Mouse (Mus musculus) kidney, postnatal 0 days (tissue): ENCODE results near the gene Hoxd8. TPM values are rescaled to one million over a fixed set of nuclear protein-coding genes. Genes with fewer than 3 reads are reported as not detected.

Experiments used
- ATAC-seq: fragments of 200-750 bp; cut with Nextera tagmentation; replicated peaks from 2 replicates; pipeline ENCODE4 v1.8.0; 2017; ENCODE audit warnings: low read depth, moderate number of reproducible peaks, moderate TSS enrichment, moderate library complexity; ENCODE audit not compliant: low FRiP score
- DNase-seq: peaks from one replicate; pipeline ENCODE4 v3.0.0-alpha.2; 2016; ENCODE audit warnings: low spot score
- H3K27ac ChIP-seq: fragments of 300-500 bp; sonication (generic); 2 replicates; pipeline ENCODE4 v1.5.1; 2014; ENCODE audit warnings: mild to moderate bottlenecking
- H3K27me3 ChIP-seq: fragments of 300-500 bp; sonication (generic); 2 replicates; pipeline ENCODE4 v1.6.1; 2014; ENCODE audit warnings: low read length, mixed read lengths; ENCODE audit not compliant: insufficient read depth
- H3K36me3 ChIP-seq: fragments of 300-500 bp; sonication (generic); 2 replicates; pipeline ENCODE4 v1.6.1; 2014; ENCODE audit warnings: low read length, mixed read lengths; ENCODE audit not compliant: insufficient read depth
- H3K4me1 ChIP-seq: fragments of 300-500 bp; sonication (generic); replicated peaks from 2 replicates; pipeline ENCODE4 v1.6.1; 2014; ENCODE audit warnings: antibody characterized with exemption, low read length, mixed read lengths; ENCODE audit not compliant: insufficient read depth
- H3K4me2 ChIP-seq: fragments of 300-500 bp; sonication (generic); 2 replicates; pipeline ENCODE4 v1.6.1; 2014; ENCODE audit warnings: mild to moderate bottlenecking, low read length, moderate library complexity, mixed read lengths
- H3K4me3 ChIP-seq: fragments of 300-500 bp; sonication (generic); replicated peaks from 2 replicates; pipeline ENCODE4 v1.5.1; 2014; ENCODE audit warnings: low read depth, low read length
- H3K9ac ChIP-seq: fragments of 300-500 bp; sonication (generic); 2 replicates; pipeline ENCODE4 v1.6.1; 2014; ENCODE audit warnings: low read depth, low read length
- H3K9me3 ChIP-seq: fragments of 300-500 bp; sonication (generic); replicated peaks from 2 replicates; pipeline ENCODE4 v1.6.1; 2016; ENCODE audit warnings: low read length, inconsistent platforms, mixed read lengths
- CTCF ChIP-seq: IDR thresholded peaks from 2 replicates; pipeline ENCODE4 v1.5.1; 2016; ENCODE audit warnings: antibody characterized with exemption, low read depth, mild to moderate bottlenecking, moderate library complexity
- WGBS: fragments of 180-500 bp; shearing (Covaris S2); extraction: QIAGEN DNeasy Blood & Tissue Kit; methylation state at CpG from one replicate; pipeline ENCODE4 v1.1.7; 2014; 5-methylcytosine and 5-hydroxymethylcytosine counted together
- polyA plus RNA-seq: library from polyadenylated mRNA; unstranded; fragments of >200 nt; fragmentation: Nextera tagmentation; extraction: Ambion mirVana; gene quantifications from 2 replicates; pipeline ENCODE4 v1.2.1, GENCODE M21; 2015

The Hoxd8 gene
- polyA plus RNA-seq, 1 experiment from 2014 or later, result 76.7 TPM

GRCm38 (mm10) chr2:74673835-74674425, 30.5 kb upstream of the Hoxd8 start:
- H3K4me1 ChIP-seq, result peaks cover 18% of the 10 kb centered on the region
- H3K4me3 ChIP-seq, result no peak overlapping the region
- no peak overlapping the region for H3K9ac ChIP-seq
- TF ChIP-seq CTCF, result no peak
- peaks cover 46% of the 10 kb centered on the region for H3K27me3 ChIP-seq
- no peak for DNase-seq
- WGBS, result 20% methylated on average over 24 of the region's 24 CpGs
- no peak overlapping the region for H3K4me2 ChIP-seq
- no peak overlapping the region for H3K27ac ChIP-seq
- H3K9me3 ChIP-seq, result no peaks in the 10 kb centered on the region
- H3K36me3 ChIP-seq, result no peaks in the 10 kb centered on the region
- ATAC-seq, result no peak

GRCm38 (mm10) chr2:74674881-74675665, 29.3 kb upstream of the Hoxd8 start, which contains the start of gene Hoxd12:
TSS of gene Hoxd12 (plus strand) at chr2:74675013.
- no peaks in the 10 kb centered on the region for H3K9me3 ChIP-seq
- no peak for DNase-seq
- H3K4me1 ChIP-seq, result peaks cover 18% of the 10 kb centered on the region
- peak; percentile 27; the same call in 1 of the 2 replicates for ATAC-seq
- H3K36me3 ChIP-seq, result no peaks in the 10 kb centered on the region
- H3K27ac ChIP-seq, result peak within 1 kb of the TSS; percentile 37; the same call in 1 of the 2 replicates
- WGBS, result 12% methylated on average over 47 of the region's 47 CpGs
- peaks cover 35% of the 10 kb centered on the region for H3K27me3 ChIP-seq
- no peak within 1 kb of the TSS for H3K9ac ChIP-seq
- H3K4me2 ChIP-seq, result peak within 1 kb of the TSS; percentile 45
- H3K4me3 ChIP-seq, result peak within 1 kb of the TSS; percentile 5
- no peak for TF ChIP-seq CTCF

- no peak for TF ChIP-seq CTCF
- 25% methylated on average over 24 of the region's 24 CpGs for WGBS
- Histone ChIP-seq H3K27ac (peak overlapping the region; percentile 37; the same call in 1 of the 2 replicates), H3K4me1 (peaks cover 18% of the 10 kb centered on the region), H3K36me3 (no peaks in the 10 kb centered on the region), H3K9me3 (no peaks in the 10 kb centered on the region), H3K4me2 (peak overlapping the region; percentile 45), H3K4me3 (no peak overlapping the region; the same call in 1 of the 2 replicates), H3K9ac (no peak overlapping the region), H3K27me3 (peaks cover 33% of the 10 kb centered on the region)
- DNase-seq (no peak), ATAC-seq (no peak)
These were observed 28.6 kb upstream of the Hoxd8 start for GRCm38 (mm10) chr2:74675666-74676282.

- ATAC-seq (0 out of 2 replicates have a peak, but pooled peaks have one; percentile 10), DNase-seq (peak; percentile 90)
- no peak overlapping the region for H3K9ac ChIP-seq
- H3K4me3 ChIP-seq, result no peak overlapping the region
- WGBS, result 31% methylated on average over 9 of the region's 9 CpGs
- no peaks in the 10 kb centered on the region for H3K36me3 ChIP-seq
- peaks cover 27% of the 10 kb centered on the region for H3K27me3 ChIP-seq
- 0 out of 2 replicates have a peak overlapping the region, but pooled peaks have one; percentile 31 for H3K27ac ChIP-seq
- H3K4me2 ChIP-seq, result no peak overlapping the region
- no peak for TF ChIP-seq CTCF
- no peaks in the 10 kb centered on the region for H3K9me3 ChIP-seq
- H3K4me1 ChIP-seq, result peaks cover 18% of the 10 kb centered on the region
These were observed 27.9 kb upstream of the Hoxd8 start for GRCm38 (mm10) chr2:74676376-74677052.

- no peak overlapping the region for H3K27ac ChIP-seq
- ATAC-seq (no peak), DNase-seq (no peak)
- no peaks in the 10 kb centered on the region for H3K9me3 ChIP-seq
- no peak for TF ChIP-seq CTCF
- no peaks in the 10 kb centered on the region for H3K36me3 ChIP-seq
- no peak overlapping the region for H3K9ac ChIP-seq
- 40% methylated on average over 2 of the region's 2 CpGs for WGBS
- H3K4me3 ChIP-seq, result no peak overlapping the region
- peaks cover 18% of the 10 kb centered on the region for H3K4me1 ChIP-seq
- H3K27me3 ChIP-seq, result peaks cover 21% of the 10 kb centered on the region
- H3K4me2 ChIP-seq, result no peak overlapping the region
These were observed 27.3 kb upstream of the Hoxd8 start for GRCm38 (mm10) chr2:74677106-74677505.
